Mouse (Mus musculus) ES-E14 (cell line): ENCODE measurements around the gene Gm28048.

Experiments
- CHD2 ChIP-seq: IDR thresholded peaks from 2 replicates; pipeline ENCODE4 v1.6.1; 2014; ENCODE audit warnings: mild to moderate bottlenecking, low read depth, low read length, inconsistent platforms
- HCFC1 ChIP-seq: IDR thresholded peaks from 2 replicates; pipeline ENCODE4 v1.6.1; 2012; ENCODE audit warnings: low read length, inconsistent platforms, borderline replicate concordance; ENCODE audit not compliant: insufficient read depth
- MAFK ChIP-seq: IDR thresholded peaks from 2 replicates; pipeline ENCODE4 v1.6.1; 2014; ENCODE audit warnings: mild to moderate bottlenecking, low read depth, low read length, inconsistent platforms; ENCODE audit not compliant: insufficient read depth
- ZC3H11A ChIP-seq: IDR thresholded peaks from 2 replicates; pipeline ENCODE4 v1.6.1; 2012; ENCODE audit warnings: low read depth, mild to moderate bottlenecking, inconsistent platforms, low read length, borderline replicate concordance

DNA sequence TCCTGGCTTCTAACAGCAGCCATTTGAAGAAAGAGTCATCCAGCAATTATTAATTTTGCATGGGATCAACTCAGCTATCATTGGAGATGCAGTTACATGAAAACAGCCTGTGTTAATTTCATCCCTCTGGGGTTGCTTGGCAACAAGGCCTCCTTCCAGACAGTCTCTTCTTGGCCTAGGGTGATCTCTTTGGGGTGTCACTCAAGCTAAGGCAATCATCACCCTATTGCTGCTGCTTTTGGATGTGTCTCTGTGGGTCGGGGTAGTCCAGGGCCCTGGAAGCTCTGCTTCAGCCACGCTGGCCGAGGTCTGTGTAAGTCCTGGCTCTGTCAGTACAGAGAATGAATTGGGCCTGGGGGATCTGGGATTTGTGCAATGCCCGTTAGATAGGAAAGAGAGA, 106.6 kb downstream of the Gm28048 start:
- TF ChIP-seq ZC3H11A, result no peak
- no peak for TF ChIP-seq MAFK
- no peak for TF ChIP-seq CHD2
- no peak for TF ChIP-seq HCFC1
